Mouse (Mus musculus): ENCODE data around the gene Mtif2.

- no peak for TF ChIP-seq POLR2A (IDR thresholded peaks at IDR 0.05; ENCODE audit: low read depth, low read length)
- no peak for TF ChIP-seq CTCF (IDR thresholded peaks at IDR 0.05; ENCODE audit: extremely low read depth, insufficient read length, insufficient replicate concordance, low read depth, low read length)
Measured at GRCm38 (mm10) chr11:29571536-29571935, 45.3 kb downstream of the Mtif2 start.
